Mouse (Mus musculus): ENCODE data around the gene Dcxr.

DNA sequence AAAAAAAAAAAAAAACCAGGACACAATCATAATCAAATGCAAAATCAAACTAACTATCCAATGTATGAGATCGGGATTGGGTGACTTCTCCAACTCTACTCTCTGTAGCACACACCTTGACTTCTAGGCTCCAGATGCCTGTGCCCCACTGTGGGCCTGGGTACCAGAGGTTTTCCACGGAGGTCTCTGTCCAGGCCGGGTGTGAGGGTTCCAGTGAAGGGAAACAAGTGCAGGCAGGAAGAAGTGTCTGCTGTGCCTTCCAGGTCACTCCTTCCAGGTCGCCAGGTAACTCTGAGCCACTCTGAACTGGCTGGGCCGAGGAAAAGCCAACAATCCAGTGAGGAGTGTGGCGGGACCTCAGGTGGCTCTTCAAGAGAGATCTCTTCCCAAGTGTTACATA lies 9.3 kb upstream of the Dcxr start:
- TF ChIP-seq POLR2A (IDR thresholded peaks at IDR 0.05; ENCODE audit: insufficient read length, low read depth) (no peak), USF1 (IDR thresholded peaks at IDR 0.05; ENCODE audit: low read depth) (no peak), MAX (IDR thresholded peaks at IDR 0.05; ENCODE audit: low read depth) (no peak), SRF (IDR thresholded peaks at IDR 0.05; ENCODE audit: control insufficient read depth, insufficient read length, low read depth) (no peak)

Measured in myocyte (in vitro differentiated cells).